Mouse (Mus musculus): ENCODE data around the gene Sel1l2. TPM values are rescaled to one million over a fixed set of nuclear protein-coding genes. Genes with fewer than 3 reads are reported as not detected.

Gene Sel1l2
- polyA plus RNA-seq, 1 experiment from 2014 or later, result not detected

GRCm38 (mm10) chr2:140330508-140331306, 58.8 kb downstream of the Sel1l2 start:
- no peaks in the 10 kb centered on the region for H3K4me1 ChIP-seq (ENCODE audit: control insufficient read depth, insufficient read depth, low read length)
- no peak overlapping the region for H3K9ac ChIP-seq (ENCODE audit: low read length)
- no peak for ATAC-seq
- 75% methylated on average over 5 of the region's 5 CpGs for WGBS
- no peak overlapping the region for H3K4me3 ChIP-seq (ENCODE audit: low read depth, low read length)
- H3K9me3 ChIP-seq (replicated peaks; ENCODE audit: control insufficient read depth, low read length), result no peaks in the 10 kb centered on the region
- H3K4me2 ChIP-seq (ENCODE audit: low read length), result no peak overlapping the region
- no peaks in the 10 kb centered on the region for H3K27me3 ChIP-seq (replicated peaks; ENCODE audit: control insufficient read depth, insufficient read depth, low read length)
- DNase-seq (ENCODE audit: low spot score), result no peak
- no peak overlapping the region for H3K27ac ChIP-seq (ENCODE audit: low read depth, low read length)
- H3K36me3 ChIP-seq (ENCODE audit: control insufficient read depth, insufficient read depth, low read length), result no peaks in the 10 kb centered on the region

GRCm38 (mm10) chr2:140302976-140303708, 86.4 kb downstream of the Sel1l2 start:
- Histone ChIP-seq H3K4me2 (ENCODE audit: low read length) (no peak overlapping the region), H3K27me3 (replicated peaks; ENCODE audit: control insufficient read depth, insufficient read depth, low read length) (no peaks in the 10 kb centered on the region), H3K9ac (ENCODE audit: low read length) (no peak overlapping the region), H3K4me3 (ENCODE audit: low read depth, low read length) (no peak overlapping the region), H3K9me3 (replicated peaks; ENCODE audit: control insufficient read depth, low read length) (no peaks in the 10 kb centered on the region), H3K27ac (ENCODE audit: low read depth, low read length) (no peak overlapping the region), H3K36me3 (ENCODE audit: control insufficient read depth, insufficient read depth, low read length) (no peaks in the 10 kb centered on the region), H3K4me1 (ENCODE audit: control insufficient read depth, insufficient read depth, low read length) (no peaks in the 10 kb centered on the region)
- DNase-seq (ENCODE audit: low spot score), result no peak
- ATAC-seq, result no peak
- WGBS, result 84% methylated on average over 3 of the region's 3 CpGs

GRCm38 (mm10) chr2:140297155-140297554, 92.4 kb downstream of the Sel1l2 start:
- H3K36me3 ChIP-seq (ENCODE audit: control insufficient read depth, insufficient read depth, low read length), result no peaks in the 10 kb centered on the region
- no peak overlapping the region for H3K4me3 ChIP-seq (ENCODE audit: low read depth, low read length)
- DNase-seq (ENCODE audit: low spot score), result no peak
- H3K9me3 ChIP-seq (replicated peaks; ENCODE audit: control insufficient read depth, low read length), result no peaks in the 10 kb centered on the region
- no peak overlapping the region for H3K4me2 ChIP-seq (ENCODE audit: low read length)
- H3K4me1 ChIP-seq (ENCODE audit: control insufficient read depth, insufficient read depth, low read length), result no peaks in the 10 kb centered on the region
- no peaks in the 10 kb centered on the region for H3K27me3 ChIP-seq (replicated peaks; ENCODE audit: control insufficient read depth, insufficient read depth, low read length)
- H3K27ac ChIP-seq (ENCODE audit: low read depth, low read length), result no peak overlapping the region
- H3K9ac ChIP-seq (ENCODE audit: low read length), result no peak overlapping the region
- ATAC-seq, result no peak
- 38% methylated on average over 4 of the region's 4 CpGs for WGBS

GRCm38 (mm10) chr2:140293820-140294219, 95.7 kb downstream of the Sel1l2 start:
- 89% methylated on average over 2 of the region's 2 CpGs for WGBS
- Histone ChIP-seq H3K4me2 (ENCODE audit: low read length) (no peak overlapping the region), H3K27ac (ENCODE audit: low read depth, low read length) (no peak overlapping the region), H3K9ac (ENCODE audit: low read length) (no peak overlapping the region), H3K36me3 (ENCODE audit: control insufficient read depth, insufficient read depth, low read length) (no peaks in the 10 kb centered on the region), H3K27me3 (replicated peaks; ENCODE audit: control insufficient read depth, insufficient read depth, low read length) (no peaks in the 10 kb centered on the region), H3K4me1 (ENCODE audit: control insufficient read depth, insufficient read depth, low read length) (no peaks in the 10 kb centered on the region), H3K9me3 (replicated peaks; ENCODE audit: control insufficient read depth, low read length) (no peaks in the 10 kb centered on the region), H3K4me3 (ENCODE audit: low read depth, low read length) (no peak overlapping the region)
- DNase-seq (ENCODE audit: low spot score) (no peak), ATAC-seq (no peak)

GRCm38 (mm10) chr2:140280808-140281207, 108.7 kb downstream of the Sel1l2 start:
- WGBS, result 65% methylated on average over 8 of the region's 8 CpGs
- no peaks in the 10 kb centered on the region for H3K36me3 ChIP-seq (ENCODE audit: control insufficient read depth, insufficient read depth, low read length)
- no peaks in the 10 kb centered on the region for H3K9me3 ChIP-seq (replicated peaks; ENCODE audit: control insufficient read depth, low read length)
- H3K4me2 ChIP-seq (ENCODE audit: low read length), result no peak overlapping the region
- no peaks in the 10 kb centered on the region for H3K4me1 ChIP-seq (ENCODE audit: control insufficient read depth, insufficient read depth, low read length)
- ATAC-seq (no peak), DNase-seq (ENCODE audit: low spot score) (no peak)
- H3K9ac ChIP-seq (ENCODE audit: low read length), result no peak overlapping the region
- H3K4me3 ChIP-seq (ENCODE audit: low read depth, low read length), result no peak overlapping the region
- H3K27ac ChIP-seq (ENCODE audit: low read depth, low read length), result no peak overlapping the region
- H3K27me3 ChIP-seq (replicated peaks; ENCODE audit: control insufficient read depth, insufficient read depth, low read length), result no peaks in the 10 kb centered on the region

GRCm38 (mm10) chr2:140255595-140256141, 133.8 kb downstream of the Sel1l2 start:
- H3K9me3 ChIP-seq (replicated peaks; ENCODE audit: control insufficient read depth, low read length), result no peaks in the 10 kb centered on the region
- H3K36me3 ChIP-seq (ENCODE audit: control insufficient read depth, insufficient read depth, low read length), result no peaks in the 10 kb centered on the region
- DNase-seq (ENCODE audit: low spot score) (peak; percentile 60), ATAC-seq (peak; percentile 52)
- WGBS, result 53% methylated on average over 2 of the region's 2 CpGs
- no peak overlapping the region for H3K4me2 ChIP-seq (ENCODE audit: low read length)
- no peak overlapping the region for H3K4me3 ChIP-seq (ENCODE audit: low read depth, low read length)
- no peaks in the 10 kb centered on the region for H3K27me3 ChIP-seq (replicated peaks; ENCODE audit: control insufficient read depth, insufficient read depth, low read length)
- no peaks in the 10 kb centered on the region for H3K4me1 ChIP-seq (ENCODE audit: control insufficient read depth, insufficient read depth, low read length)
- H3K27ac ChIP-seq (ENCODE audit: low read depth, low read length), result no peak overlapping the region
- no peak overlapping the region for H3K9ac ChIP-seq (ENCODE audit: low read length)

GRCm38 (mm10) chr2:140254256-140254655, 135.2 kb downstream of the Sel1l2 start:
- no peak overlapping the region for H3K4me2 ChIP-seq (ENCODE audit: low read length)
- 84% methylated on average over 7 of the region's 7 CpGs for WGBS
- ATAC-seq, result no peak
- no peaks in the 10 kb centered on the region for H3K36me3 ChIP-seq (ENCODE audit: control insufficient read depth, insufficient read depth, low read length)
- H3K9ac ChIP-seq (ENCODE audit: low read length), result no peak overlapping the region
- no peaks in the 10 kb centered on the region for H3K27me3 ChIP-seq (replicated peaks; ENCODE audit: control insufficient read depth, insufficient read depth, low read length)
- H3K4me1 ChIP-seq (ENCODE audit: control insufficient read depth, insufficient read depth, low read length), result no peaks in the 10 kb centered on the region
- no peaks in the 10 kb centered on the region for H3K9me3 ChIP-seq (replicated peaks; ENCODE audit: control insufficient read depth, low read length)
- DNase-seq (ENCODE audit: low spot score), result no peak
- no peak overlapping the region for H3K4me3 ChIP-seq (ENCODE audit: low read depth, low read length)
- H3K27ac ChIP-seq (ENCODE audit: low read depth, low read length), result no peak overlapping the region

- Histone ChIP-seq H3K27me3 (replicated peaks; ENCODE audit: control insufficient read depth, insufficient read depth, low read length) (no peaks in the 10 kb centered on the region), H3K4me1 (ENCODE audit: control insufficient read depth, insufficient read depth, low read length) (no peaks in the 10 kb centered on the region), H3K4me3 (ENCODE audit: low read depth, low read length) (no peak overlapping the region), H3K4me2 (ENCODE audit: low read length) (no peak overlapping the region), H3K9ac (ENCODE audit: low read length) (no peak overlapping the region), H3K9me3 (replicated peaks; ENCODE audit: control insufficient read depth, low read length) (no peaks in the 10 kb centered on the region), H3K27ac (ENCODE audit: low read depth, low read length) (no peak overlapping the region), H3K36me3 (ENCODE audit: control insufficient read depth, insufficient read depth, low read length) (no peaks in the 10 kb centered on the region)
- DNase-seq (ENCODE audit: low spot score) (peak; percentile 22), ATAC-seq (no peak)
- WGBS, result 85% methylated on average over 5 of the region's 5 CpGs
These were observed 146.4 kb downstream of the Sel1l2 start for GRCm38 (mm10) chr2:140243105-140243504.

GRCm38 (mm10) chr2:140242398-140242797, 147.1 kb downstream of the Sel1l2 start:
- no peaks in the 10 kb centered on the region for H3K36me3 ChIP-seq (ENCODE audit: control insufficient read depth, insufficient read depth, low read length)
- no peak overlapping the region for H3K4me2 ChIP-seq (ENCODE audit: low read length)
- no peak overlapping the region for H3K9ac ChIP-seq (ENCODE audit: low read length)
- no peaks in the 10 kb centered on the region for H3K4me1 ChIP-seq (ENCODE audit: control insufficient read depth, insufficient read depth, low read length)
- ATAC-seq, result no peak; the same call in 1 of the 2 replicates
- H3K27ac ChIP-seq (ENCODE audit: low read depth, low read length), result no peak overlapping the region
- no peak for DNase-seq (ENCODE audit: low spot score)
- H3K9me3 ChIP-seq (replicated peaks; ENCODE audit: control insufficient read depth, low read length), result no peaks in the 10 kb centered on the region
- no peaks in the 10 kb centered on the region for H3K27me3 ChIP-seq (replicated peaks; ENCODE audit: control insufficient read depth, insufficient read depth, low read length)
- no peak overlapping the region for H3K4me3 ChIP-seq (ENCODE audit: low read depth, low read length)
- WGBS, result 59% methylated on average over 5 of the region's 5 CpGs
